Mouse (Mus musculus) ovary, adult 18-20 months (tissue): ENCODE data around the gene Eva1c.

Experiments
- DNase-seq: peaks from one replicate; pipeline ENCODE4 v3.0.0; 2022; ENCODE audit warnings: low spot score, mixed read lengths

Eva1c gene

DNA sequence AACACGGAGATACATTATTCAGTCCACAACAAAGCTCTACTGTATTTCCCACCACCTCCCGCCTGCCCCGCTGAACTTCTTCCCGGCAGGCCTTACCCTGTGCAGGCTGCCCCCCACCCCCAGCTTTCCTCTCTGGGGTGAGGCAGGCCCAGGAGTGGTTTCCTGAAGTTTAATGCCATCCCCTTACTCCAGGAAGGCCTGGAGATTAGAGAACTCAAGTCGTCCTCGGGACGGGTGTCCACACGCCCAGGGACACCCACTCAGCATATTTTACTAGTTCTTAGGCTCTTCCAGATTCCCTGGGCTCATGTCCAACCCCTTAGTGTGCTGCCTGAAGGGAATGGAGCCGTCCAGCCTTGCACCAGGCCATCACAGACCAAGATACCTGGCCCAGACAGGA is 39.1 kb downstream of the Eva1c start:
- DNase-seq: no peak

GRCm38 (mm10) chr16:90868129-90868528 is 41.6 kb downstream of the Eva1c start:
- DNase-seq: no peak

GRCm38 (mm10) chr16:90869361-90869760 is 42.8 kb downstream of the Eva1c start:
- no peak for DNase-seq

GRCm38 (mm10) chr16:90872936-90873335 is 46.4 kb downstream of the Eva1c start:
- DNase-seq: no peak

DNA sequence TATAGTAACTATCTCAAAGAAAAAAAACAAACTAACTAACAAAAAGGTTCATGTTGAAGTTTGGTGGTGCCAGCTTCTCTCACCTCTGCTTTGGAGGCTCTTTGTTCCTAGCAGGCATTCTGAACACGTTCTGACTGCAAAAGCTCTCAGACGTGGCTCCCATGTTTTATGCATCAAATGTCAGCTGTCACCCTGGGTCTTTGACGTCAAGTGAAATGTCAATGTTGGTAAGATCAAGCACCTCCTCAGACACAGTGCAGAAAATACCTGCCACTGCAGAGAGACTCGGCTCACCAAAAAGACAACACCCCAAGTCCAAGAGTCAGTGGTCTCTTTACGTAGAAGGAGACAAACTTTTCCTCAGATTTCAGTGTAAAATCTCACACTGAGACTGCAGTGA is 48.0 kb downstream of the Eva1c start:
- DNase-seq: no peak

DNA sequence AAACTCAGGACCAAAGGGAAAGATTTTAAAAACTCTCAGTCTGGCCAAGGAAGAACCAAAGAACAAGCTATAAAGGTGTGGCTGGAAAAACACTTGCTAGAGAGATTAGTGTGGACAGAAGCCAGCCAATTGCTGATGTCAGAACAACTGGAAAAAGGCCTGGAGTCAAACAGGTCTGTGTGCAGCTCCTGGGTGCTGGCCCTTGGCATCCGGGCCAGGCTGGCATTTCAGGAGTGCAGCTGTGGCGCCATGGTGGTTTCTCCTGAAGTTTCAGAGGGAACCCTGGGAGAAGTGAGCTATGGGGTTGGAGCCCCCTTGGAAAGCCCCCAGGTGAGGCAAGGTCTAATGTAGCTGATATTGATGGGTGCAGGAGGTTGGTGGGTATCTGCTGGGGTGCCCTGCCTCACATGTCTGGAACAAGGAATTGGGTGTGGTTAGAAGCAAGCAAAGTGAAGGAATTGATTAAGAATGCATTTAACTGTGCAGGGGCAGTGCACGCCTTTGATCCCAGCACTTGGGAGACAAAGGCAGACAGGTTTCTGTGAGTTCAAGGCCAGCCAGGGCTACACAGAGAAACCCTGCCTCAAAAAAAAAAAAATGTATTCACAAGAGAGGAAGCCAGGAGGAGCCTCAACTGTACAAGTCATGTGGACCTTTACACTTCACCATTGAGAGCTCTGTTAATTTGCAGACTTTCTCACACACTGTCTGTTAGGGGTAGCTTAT is 51.8 kb downstream of the Eva1c start:
- DNase-seq: no peak

GRCm38 (mm10) chr16:90882501-90882977 is 56.0 kb downstream of the Eva1c start:
- peak; percentile 44 for DNase-seq

- no peak for DNase-seq
These were observed 58.8 kb downstream of the Eva1c start for GRCm38 (mm10) chr16:90885351-90885750.

GRCm38 (mm10) chr16:90885781-90886565 is 59.5 kb downstream of the Eva1c start:
- peak; percentile 59 for DNase-seq

- DNase-seq: no peak
These were observed 64.2 kb downstream of the Eva1c start for GRCm38 (mm10) chr16:90890683-90891082.

DNA sequence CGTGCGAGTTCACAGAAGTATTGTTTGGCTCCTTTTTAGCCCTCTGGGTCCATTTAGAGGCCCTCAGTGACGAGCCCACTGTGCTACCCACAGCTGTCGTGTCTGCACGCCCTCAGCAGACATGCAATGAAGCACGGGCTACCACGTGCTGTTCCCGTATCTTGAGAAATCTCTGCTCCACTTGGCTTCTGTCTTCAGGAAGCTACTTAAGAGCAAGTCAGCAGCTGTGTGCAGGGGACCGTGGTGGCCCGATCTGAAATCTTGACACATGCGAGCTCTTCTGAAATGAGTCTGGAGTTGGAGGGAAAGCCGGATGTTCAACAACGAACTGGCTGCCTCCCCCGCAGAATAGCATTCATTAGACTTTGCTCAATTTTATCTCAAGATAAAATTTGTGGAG is 65.1 kb downstream of the Eva1c start:
- DNase-seq: no peak

DNA sequence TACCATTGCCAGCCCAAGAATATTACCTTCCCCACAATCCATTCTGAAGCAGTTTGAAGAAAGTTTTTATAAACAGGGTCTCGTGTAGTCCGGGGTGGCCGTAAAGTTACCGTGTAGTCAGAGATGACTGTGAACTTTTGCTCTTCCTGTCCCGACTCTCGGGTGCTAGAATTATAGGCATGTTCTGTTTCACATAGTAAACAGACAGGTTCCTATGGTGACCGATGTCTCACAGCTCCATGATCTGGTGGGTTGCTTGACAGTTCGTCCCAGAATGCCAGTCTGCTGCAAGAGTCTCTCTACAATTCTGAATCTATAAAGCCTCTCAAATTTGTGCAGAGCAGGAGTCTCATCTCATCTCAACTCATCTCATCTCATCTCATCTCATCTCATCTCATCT is 65.6 kb downstream of the Eva1c start:
- no peak for DNase-seq

GRCm38 (mm10) chr16:90893019-90893418 is 66.5 kb downstream of the Eva1c start:
- no peak for DNase-seq

- no peak for DNase-seq
These were observed 67.3 kb downstream of the Eva1c start for GRCm38 (mm10) chr16:90893792-90894191.

- no peak for DNase-seq
These were observed 71.1 kb downstream of the Eva1c start for GRCm38 (mm10) chr16:90897651-90898050.

DNA sequence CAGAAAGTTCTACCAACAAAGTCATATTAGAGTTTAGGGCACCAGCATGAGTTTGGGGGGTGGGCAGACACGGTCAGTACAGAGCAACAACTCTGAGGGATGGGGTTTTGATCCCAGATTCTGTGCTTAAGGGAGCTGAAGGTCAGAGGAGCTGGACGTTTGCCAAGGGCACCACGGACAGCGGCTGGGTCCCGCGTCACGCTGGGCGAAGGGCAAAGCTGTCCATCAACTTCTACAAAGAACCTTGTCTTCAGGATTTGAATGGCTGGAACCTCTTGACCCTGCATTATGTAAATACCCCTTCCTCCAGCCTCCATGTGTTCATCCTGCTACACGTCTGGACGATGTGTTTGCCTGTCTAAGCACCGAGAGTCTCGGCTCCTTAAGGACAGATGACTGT is 73.0 kb downstream of the Eva1c start:
- DNase-seq: no peak

DNA sequence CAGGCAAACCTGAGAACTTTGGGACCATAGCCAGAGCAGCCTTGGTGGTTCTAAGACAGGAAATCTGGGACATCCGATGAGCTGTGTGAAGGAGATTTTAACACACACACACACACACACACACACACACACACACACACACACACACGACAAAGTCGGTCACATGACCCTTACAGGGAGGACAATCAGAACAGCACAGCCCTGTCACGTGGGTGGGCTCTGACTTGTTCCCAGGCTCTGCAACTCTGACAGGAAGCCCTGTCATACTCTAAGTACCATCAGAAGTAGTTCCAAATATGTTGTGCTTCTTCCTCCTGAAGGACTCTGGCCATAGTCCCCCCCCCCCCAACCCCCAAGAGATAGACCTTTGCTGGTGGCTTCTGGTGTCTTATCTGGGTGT is 74.8 kb downstream of the Eva1c start:
- no peak for DNase-seq

DNA sequence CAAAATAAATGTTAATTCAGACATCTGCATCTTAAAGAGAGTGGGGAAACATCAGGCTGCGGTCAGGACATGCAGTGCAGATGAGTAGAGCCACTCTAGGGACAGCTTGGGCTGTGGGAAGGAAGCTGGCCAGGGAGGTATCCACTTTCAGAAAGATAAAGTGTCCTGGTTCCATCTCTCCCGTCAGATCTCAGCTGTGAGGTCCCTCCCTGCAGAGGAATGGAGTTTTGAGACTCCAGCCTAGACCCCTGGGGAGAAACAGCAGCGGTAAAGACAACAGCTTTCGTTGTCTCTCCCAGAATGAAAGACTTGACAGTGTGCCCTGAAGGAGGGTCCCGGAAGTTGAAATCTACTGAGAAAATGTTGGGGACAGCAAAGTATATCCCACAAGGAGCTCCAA is 76.8 kb downstream of the Eva1c start:
- DNase-seq: no peak

GRCm38 (mm10) chr16:90907250-90907649 is 80.7 kb downstream of the Eva1c start:
- no peak for DNase-seq

GRCm38 (mm10) chr16:90910855-90911533 is 84.5 kb downstream of the Eva1c start:
- DNase-seq: no peak

GRCm38 (mm10) chr16:90911766-90912165 is 85.2 kb downstream of the Eva1c start:
- DNase-seq: no peak

DNA sequence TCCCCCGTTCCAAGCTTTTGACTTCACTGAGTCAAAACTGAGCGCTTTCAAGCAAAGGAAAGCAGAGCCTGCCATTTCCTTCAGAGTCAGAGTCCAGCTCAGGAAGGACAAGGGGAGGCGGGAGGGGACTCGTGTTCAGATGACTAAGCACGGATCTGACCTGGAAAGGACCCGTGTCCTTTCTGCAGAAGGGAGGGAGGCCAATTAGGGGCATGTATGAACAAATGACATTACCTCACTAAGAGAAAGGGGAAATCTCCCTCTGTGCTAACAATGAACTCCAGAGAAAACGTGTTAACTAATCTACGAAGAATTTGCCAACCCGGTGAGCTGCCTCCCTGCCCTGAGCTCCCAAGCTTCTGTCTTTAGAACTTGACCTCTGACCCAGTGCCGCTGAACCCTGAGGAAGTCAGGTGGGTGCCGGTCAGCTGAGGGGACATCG is 89.5 kb downstream of the Eva1c start:
- DNase-seq: no peak

GRCm38 (mm10) chr16:90917156-90917555 is 90.6 kb downstream of the Eva1c start:
- DNase-seq: no peak
